8 mouse cellular contexts compared by ENCODE assay signal in genomic region chr1:64338575-64338961, GRCm38 (mm10).
DNase-seq lines count a peak whose midpoint lies in the region; ATAC-seq lines count a peak whose summit lies in the region.

No protein-coding gene starts in this region.

- H3K9ac ChIP-seq in forebrain, embryonic 13.5 days: no peak overlapping the region
- H3K9ac ChIP-seq in midbrain, embryonic 11.5 days (ENCODE audit: low read length): no peak overlapping the region

- no peaks in the 10 kb centered on the region for H3K27me3 ChIP-seq in forebrain, embryonic 13.5 days
- H3K27me3 ChIP-seq in midbrain, embryonic 11.5 days (ENCODE audit: control insufficient read depth, insufficient read depth, low read length): no peaks in the 10 kb centered on the region

- DNase-seq in heart, adult 11 months: peak; percentile 90
- no peak for DNase-seq in heart, postnatal 4 days
- peak; percentile 72 for DNase-seq in NIH3T3 (ENCODE audit: low read depth)
- peak; percentile 89 for DNase-seq in midbrain, embryonic 11.5 days (ENCODE audit: low spot score, missing footprints)
- no peak for DNase-seq in adrenal gland, postnatal 25 days
- no peak for DNase-seq in left cerebral cortex, adult 11 months (ENCODE audit: low spot score)
- no peak for DNase-seq in layer of hippocampus, postnatal 36 days

- peak overlapping the region; percentile 39 for H3K4me2 ChIP-seq in forebrain, embryonic 13.5 days
- peak overlapping the region; percentile 21; the same call in 1 of the 2 replicates for H3K4me2 ChIP-seq in midbrain, embryonic 11.5 days

- no peak for ATAC-seq in forebrain, embryonic 13.5 days
- ATAC-seq in midbrain, embryonic 11.5 days (ENCODE audit: low FRiP score): no peak

- H3K4me3 ChIP-seq in forebrain, embryonic 13.5 days: no peak overlapping the region
- no peak overlapping the region for H3K4me3 ChIP-seq in midbrain, embryonic 11.5 days (ENCODE audit: low read depth, low read length)

- 33% methylated on average over 9 of the region's 9 CpGs for WGBS in forebrain, embryonic 13.5 days
- WGBS in midbrain, embryonic 11.5 days: 19% methylated on average over 9 of the region's 9 CpGs

- H3K27ac ChIP-seq in forebrain, embryonic 13.5 days: no peak overlapping the region
- no peak overlapping the region for H3K27ac ChIP-seq in midbrain, embryonic 11.5 days (ENCODE audit: low read depth, low read length)

- no peaks in the 10 kb centered on the region for H3K36me3 ChIP-seq in forebrain, embryonic 13.5 days (ENCODE audit: poor library complexity, severe bottlenecking)
- no peaks in the 10 kb centered on the region for H3K36me3 ChIP-seq in midbrain, embryonic 11.5 days (ENCODE audit: control insufficient read depth, insufficient read depth, low read length)

- peaks cover 11% of the 10 kb centered on the region for H3K4me1 ChIP-seq in forebrain, embryonic 13.5 days
- peaks cover 11% of the 10 kb centered on the region for H3K4me1 ChIP-seq in midbrain, embryonic 11.5 days (ENCODE audit: control insufficient read depth, insufficient read depth, low read length)

- H3K9me3 ChIP-seq in forebrain, embryonic 13.5 days (replicated peaks): no peaks in the 10 kb centered on the region
- no peaks in the 10 kb centered on the region for H3K9me3 ChIP-seq in midbrain, embryonic 11.5 days (ENCODE audit: control insufficient read depth, low read length)

Comparison
In these comparisons a context has a peak if more than half of its experiments do, and no peak if none do; other contexts are left out.
1. DNase-seq: peak in heart, adult 11 months (single experiment), NIH3T3 (single experiment) and midbrain, embryonic 11.5 days (single experiment); none in heart, postnatal 4 days (single experiment), adrenal gland, postnatal 25 days (single experiment), left cerebral cortex, adult 11 months (single experiment) and layer of hippocampus, postnatal 36 days (0 of 2).